ENCODE assay signal across 21 mouse cellular contexts in the genomic region with DNA sequence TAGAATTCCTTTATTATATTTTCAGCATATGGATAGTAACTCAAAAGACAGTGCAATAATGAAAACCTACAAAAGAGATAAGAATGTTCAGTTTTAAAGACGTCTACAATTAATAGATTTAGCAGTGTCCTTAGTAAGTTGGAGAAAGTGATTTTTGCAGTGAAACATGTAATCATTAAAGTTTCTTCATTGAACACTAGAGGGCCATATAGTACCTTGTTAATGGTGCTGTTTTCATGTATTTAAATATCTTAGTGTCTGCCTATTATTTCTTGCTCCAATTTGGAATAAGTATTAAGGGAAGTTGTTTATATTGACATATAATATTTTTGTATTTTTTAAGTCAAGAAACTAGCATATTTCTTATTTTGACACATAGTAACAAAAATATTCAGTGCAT.
DNase-seq lines count a peak whose midpoint lies in the region; ATAC-seq and TF ChIP-seq lines count a peak whose summit lies in the region.
"Had no signal": no experiment of that assay in that cellular context is flagged by ENCODE, and none has a peak within 500 bp of the region (broad histone marks: within the 10 kb centered on the region; RNA-seq: fewer than 3 reads in every experiment).

No protein-coding gene starts in this region.

- H3K9me3 ChIP-seq in forebrain, embryonic 14.5 days (replicated peaks; ENCODE audit: control insufficient read depth, low read length) = no peaks in the 10 kb centered on the region
- no peaks in the 10 kb centered on the region for H3K9me3 ChIP-seq in forebrain, embryonic 15.5 days
- H3K9me3 ChIP-seq in midbrain, postnatal 0 days (ENCODE audit: low read length) = no peaks in the 10 kb centered on the region
- H3K9me3 ChIP-seq in midbrain, embryonic 16.5 days (replicated peaks; ENCODE audit: control insufficient read depth, low read length, poor library complexity, severe bottlenecking) = no peaks in the 10 kb centered on the region
- H3K9me3 ChIP-seq: embryonic facial prominence, embryonic 10.5 days; hindbrain, embryonic 10.5 days; megakaryocyte, embryonic 14.5 days; neural tube, embryonic 15.5 days; stomach, embryonic 15.5 days had no signal

- no peak overlapping the region for H3K27ac ChIP-seq in forebrain, embryonic 14.5 days (ENCODE audit: low read depth, low read length)
- H3K27ac ChIP-seq in forebrain, embryonic 15.5 days (replicated peaks) = no peak overlapping the region
- no peak overlapping the region for H3K27ac ChIP-seq in layer of hippocampus, adult 2 months
- no peak overlapping the region for H3K27ac ChIP-seq in midbrain, postnatal 0 days (ENCODE audit: low read depth, low read length)
- no peak overlapping the region for H3K27ac ChIP-seq in midbrain, embryonic 16.5 days (ENCODE audit: low read length)
- H3K27ac ChIP-seq: embryonic facial prominence, embryonic 10.5 days; hindbrain, embryonic 10.5 days; neural tube, embryonic 15.5 days; stomach, embryonic 15.5 days had no signal

- H3K27me3 ChIP-seq in forebrain, embryonic 14.5 days (replicated peaks; ENCODE audit: control insufficient read depth, insufficient read depth, low read length) = no peaks in the 10 kb centered on the region
- no peaks in the 10 kb centered on the region for H3K27me3 ChIP-seq in forebrain, embryonic 15.5 days
- H3K27me3 ChIP-seq in midbrain, postnatal 0 days (ENCODE audit: insufficient read depth, low read length) = no peaks in the 10 kb centered on the region
- H3K27me3 ChIP-seq in midbrain, embryonic 16.5 days (ENCODE audit: control insufficient read depth, insufficient read depth, low read depth, low read length) = no peaks in the 10 kb centered on the region
- H3K27me3 ChIP-seq: megakaryocyte, embryonic 14.5 days; neural tube, embryonic 15.5 days; stomach, embryonic 15.5 days had no signal

- peak; percentile 50 for DNase-seq in forebrain, embryonic 14.5 days (ENCODE audit: low spot score)
- DNase-seq in layer of hippocampus, adult 2 months (ENCODE audit: low spot score in 2 of 2) = no peak
- no peak for DNase-seq in layer of hippocampus, adult 8-10 months (ENCODE audit: low spot score in 2 of 2)
- DNase-seq in midbrain, postnatal 0 days (ENCODE audit: low spot score) = peak; percentile 27
- DNase-seq in adrenal gland, adult 18-20 months (ENCODE audit: low spot score in 2 of 2) = no peak
- DNase-seq: adrenal gland, postnatal 14 days; B cell, adult 2 months; cerebellum, postnatal 10 days; kidney, adult 18-20 months; kidney, postnatal 36 days; left cerebral cortex, postnatal 4 days; thymus, postnatal 14 days had no signal

- H3K4me1 ChIP-seq in forebrain, embryonic 14.5 days (ENCODE audit: control insufficient read depth, insufficient read depth, low read length) = no peaks in the 10 kb centered on the region
- H3K4me1 ChIP-seq in forebrain, embryonic 15.5 days = no peaks in the 10 kb centered on the region
- H3K4me1 ChIP-seq in midbrain, postnatal 0 days (ENCODE audit: insufficient read depth, low read length) = no peaks in the 10 kb centered on the region
- no peaks in the 10 kb centered on the region for H3K4me1 ChIP-seq in midbrain, embryonic 16.5 days (ENCODE audit: control insufficient read depth, insufficient read depth, low read length)
- H3K4me1 ChIP-seq: embryonic facial prominence, embryonic 10.5 days; neural tube, embryonic 15.5 days; stomach, embryonic 15.5 days had no signal

- no peaks in the 10 kb centered on the region for H3K36me3 ChIP-seq in forebrain, embryonic 14.5 days (ENCODE audit: control insufficient read depth, insufficient read depth, low read length)
- no peaks in the 10 kb centered on the region for H3K36me3 ChIP-seq in forebrain, embryonic 15.5 days
- H3K36me3 ChIP-seq in midbrain, postnatal 0 days (ENCODE audit: insufficient read depth, low read length) = no peaks in the 10 kb centered on the region
- H3K36me3 ChIP-seq in midbrain, embryonic 16.5 days (ENCODE audit: control insufficient read depth, insufficient read depth, low read length) = no peaks in the 10 kb centered on the region
- H3K36me3 ChIP-seq: embryonic facial prominence, embryonic 10.5 days; hindbrain, embryonic 10.5 days; neural tube, embryonic 15.5 days; stomach, embryonic 15.5 days had no signal

- WGBS in forebrain, embryonic 14.5 days = 47% methylated on average over 1 of the region's 1 CpGs
- 55% methylated on average over 1 of the region's 1 CpGs for WGBS in forebrain, embryonic 15.5 days
- WGBS in midbrain, postnatal 0 days = 49% methylated on average over 1 of the region's 1 CpGs
- WGBS in midbrain, embryonic 16.5 days = 46% methylated on average over 1 of the region's 1 CpGs

- no peak overlapping the region for H3K4me2 ChIP-seq in forebrain, embryonic 14.5 days (ENCODE audit: low read length)
- H3K4me2 ChIP-seq in forebrain, embryonic 15.5 days (replicated peaks) = no peak overlapping the region
- H3K4me2 ChIP-seq in midbrain, postnatal 0 days (ENCODE audit: low read depth, low read length, poor library complexity, severe bottlenecking) = no peak overlapping the region
- H3K4me2 ChIP-seq in midbrain, embryonic 16.5 days (ENCODE audit: low read length) = no peak overlapping the region
- H3K4me2 ChIP-seq: neural tube, embryonic 15.5 days; stomach, embryonic 15.5 days had no signal

- no peak for ATAC-seq in forebrain, embryonic 14.5 days
- ATAC-seq in forebrain, embryonic 15.5 days (replicated peaks) = no peak
- ATAC-seq in midbrain, postnatal 0 days (ENCODE audit: low FRiP score) = no peak
- ATAC-seq in midbrain, embryonic 16.5 days = no peak; the same call in 1 of the 2 replicates
- no peak for ATAC-seq in monocyte, adult 5-6 weeks (replicated peaks; ENCODE audit: insufficient number of reproducible peaks, low FRiP score, low TSS enrichment, poor library complexity, severe bottlenecking)

- TF ChIP-seq CTCF in layer of hippocampus, adult 2 months (conservative IDR thresholded peaks at IDR 0.05) = peak; percentile 81
- peak; percentile 67 for TF ChIP-seq CTCF in midbrain, postnatal 0 days (IDR thresholded peaks at IDR 0.05)

- no peak overlapping the region for H3K4me3 ChIP-seq in forebrain, embryonic 14.5 days (ENCODE audit: low read depth, low read length)
- H3K4me3 ChIP-seq in forebrain, embryonic 15.5 days = no peak overlapping the region
- H3K4me3 ChIP-seq in layer of hippocampus, adult 2 months = no peak overlapping the region
- no peak overlapping the region for H3K4me3 ChIP-seq in midbrain, postnatal 0 days (ENCODE audit: low read depth, low read length)
- H3K4me3 ChIP-seq in midbrain, embryonic 16.5 days (ENCODE audit: low read depth, low read length) = no peak overlapping the region
- H3K4me3 ChIP-seq: embryonic facial prominence, embryonic 10.5 days; erythroblast, embryonic 14.5 days; hindbrain, embryonic 10.5 days; megakaryocyte, embryonic 14.5 days; neural tube, embryonic 15.5 days; stomach, embryonic 15.5 days had no signal

- H3K9ac ChIP-seq in forebrain, embryonic 14.5 days (ENCODE audit: low read length) = no peak overlapping the region
- H3K9ac ChIP-seq in forebrain, embryonic 15.5 days (replicated peaks) = no peak overlapping the region
- H3K9ac ChIP-seq in midbrain, postnatal 0 days (replicated peaks; ENCODE audit: low read length, poor library complexity, severe bottlenecking) = no peak overlapping the region
- no peak overlapping the region for H3K9ac ChIP-seq in midbrain, embryonic 16.5 days (ENCODE audit: low read depth, low read length)
- H3K9ac ChIP-seq: neural tube, embryonic 15.5 days; stomach, embryonic 15.5 days had no signal

Comparison
In these comparisons a context has a peak if more than half of its experiments do, and no peak if none do; other contexts are left out.
1. DNase-seq: peak in forebrain, embryonic 14.5 days (single experiment) and midbrain, postnatal 0 days (single experiment); none in layer of hippocampus, adult 2 months (0 of 2), layer of hippocampus, adult 8-10 months (0 of 2) and adrenal gland, adult 18-20 months (0 of 2).